Mouse (Mus musculus) megakaryocyte, embryonic 14.5 days (primary cell): Measurements from ENCODE around the gene Il6ra.

Experiments used
- FLI1 ChIP-seq: IDR thresholded peaks from 2 replicates; pipeline ENCODE4 v1.6.1; 2012; ENCODE audit warnings: low read length, inconsistent platforms, mixed read lengths
- GATA1 ChIP-seq: IDR thresholded peaks from 3 replicates; pipeline ENCODE4 v1.6.1; 2012; ENCODE audit warnings: mixed read lengths, low read length, inconsistent platforms, borderline replicate concordance

DNA sequence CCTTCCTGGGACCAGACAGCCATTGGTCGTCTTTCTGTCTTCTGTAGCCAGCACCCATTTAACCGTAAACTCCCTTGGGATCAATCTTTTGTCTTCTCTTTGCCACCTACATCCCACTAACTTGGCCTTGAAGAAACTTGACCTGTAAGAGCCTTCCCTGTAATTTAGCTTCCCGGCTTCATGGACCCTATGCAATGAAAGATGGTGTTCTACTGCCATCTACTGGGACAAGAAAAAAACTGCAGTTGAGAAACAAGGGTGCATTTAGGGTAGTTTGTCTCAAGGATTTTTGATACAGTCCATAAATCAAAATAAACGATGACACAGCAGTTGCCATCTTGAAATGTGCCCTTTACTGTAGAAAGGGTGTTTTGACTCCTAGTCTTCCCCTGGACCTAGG is 54.9 kb downstream of the Il6ra start:
- TF ChIP-seq FLI1 (no peak), GATA1 (no peak)
